Mouse (Mus musculus): ENCODE results near the gene Kcnq2. TPM values are rescaled to one million over a fixed set of nuclear protein-coding genes. Genes with fewer than 3 reads are reported as not detected.

The Kcnq2 gene
- total RNA-seq, 2 experiments from 2014 or later = 213 to 234 TPM

DNA sequence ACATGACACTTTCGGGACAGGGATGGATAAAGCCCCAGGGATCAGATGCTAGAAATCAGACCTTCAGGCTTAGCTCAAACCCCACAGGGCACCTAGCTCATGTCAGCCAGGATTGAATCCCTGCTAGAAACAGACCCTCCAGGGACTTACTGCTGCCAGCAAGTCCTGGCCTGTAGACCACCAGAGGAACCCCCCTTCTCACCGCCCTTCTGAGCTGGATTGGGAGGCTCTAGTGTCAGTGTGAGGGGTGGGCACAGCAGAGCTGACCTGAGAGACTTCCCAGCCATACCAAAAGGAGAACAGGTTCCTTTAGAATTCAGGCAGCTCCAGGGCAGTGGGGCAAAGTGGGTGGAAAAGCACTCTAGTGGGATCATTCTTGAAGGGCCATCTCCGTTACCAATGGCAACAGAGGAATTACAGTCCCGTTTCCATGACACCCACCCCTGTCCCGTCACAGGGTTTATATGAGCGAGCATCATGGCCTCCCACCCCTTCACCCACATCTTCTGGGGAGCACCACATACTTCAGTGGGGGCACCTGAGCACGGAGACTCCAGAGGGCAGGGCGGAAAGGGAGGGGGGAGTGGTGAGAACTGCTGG lies 21.2 kb downstream of the Kcnq2 start:
- DNase-seq (ENCODE audit: low spot score in 2 of 2) = no peak

DNA sequence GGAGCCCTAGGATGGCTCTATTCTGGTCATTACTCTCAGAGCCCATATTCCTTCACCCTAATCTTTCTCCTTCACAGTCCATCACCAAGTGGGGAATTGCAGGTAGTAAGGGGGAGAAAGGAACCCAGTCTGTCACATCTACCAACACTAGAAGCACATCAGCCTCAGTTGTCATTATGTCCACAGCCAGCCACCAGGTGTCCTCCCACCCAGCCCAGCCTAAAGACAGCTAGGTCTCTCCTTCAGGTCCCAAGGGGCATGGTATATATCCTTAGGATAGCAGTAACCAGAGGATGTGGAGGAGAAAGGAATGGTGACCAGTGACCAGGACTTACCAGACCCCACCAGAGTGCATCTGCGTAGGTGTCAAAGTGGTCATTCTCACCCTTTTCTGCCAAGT lies 23.4 kb downstream of the Kcnq2 start:
- no peak for DNase-seq (ENCODE audit: low spot score in 2 of 2)

DNA sequence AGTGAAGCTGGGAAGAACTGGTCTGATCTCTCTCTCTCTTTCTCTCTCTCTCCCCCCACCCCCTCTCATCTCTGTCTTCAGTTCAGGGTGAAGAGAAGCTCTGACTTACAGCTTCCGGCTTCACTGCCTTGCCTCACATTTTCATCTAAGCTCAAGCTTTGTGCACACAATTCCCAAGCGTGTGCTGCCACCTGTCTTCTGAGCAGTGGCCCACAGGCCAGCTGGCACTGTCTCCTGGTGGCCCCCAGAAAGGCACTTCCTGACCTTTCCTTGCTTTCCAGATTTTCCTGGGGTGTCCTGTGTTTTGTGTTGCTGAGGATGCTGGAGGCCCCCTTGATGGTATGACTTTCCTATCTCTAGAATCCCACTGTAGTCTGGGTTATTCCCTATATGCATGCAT lies 31.0 kb downstream of the Kcnq2 start:
- DNase-seq (ENCODE audit: low spot score in 2 of 2) = no peak

DNA sequence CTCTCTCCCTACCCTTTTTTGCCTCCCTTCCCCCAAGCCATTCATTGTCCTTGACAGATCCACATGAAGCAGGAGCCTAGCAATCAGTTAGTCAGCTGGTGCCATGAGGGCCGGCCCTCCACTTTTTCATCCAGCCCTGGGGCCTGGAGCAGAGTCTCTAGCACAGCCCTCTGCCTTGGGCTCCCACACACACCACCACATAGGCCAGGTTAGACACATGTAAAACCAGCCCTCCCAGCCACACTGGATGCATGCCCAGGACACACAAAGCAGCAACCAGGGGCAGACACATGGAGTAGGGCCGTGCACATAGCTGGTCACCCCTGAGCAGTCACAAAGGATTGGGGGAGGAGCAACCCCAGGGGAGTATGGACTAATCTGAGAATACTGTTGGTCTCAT lies 32.9 kb downstream of the Kcnq2 start:
- no peak for DNase-seq (ENCODE audit: low spot score in 2 of 2)

DNA sequence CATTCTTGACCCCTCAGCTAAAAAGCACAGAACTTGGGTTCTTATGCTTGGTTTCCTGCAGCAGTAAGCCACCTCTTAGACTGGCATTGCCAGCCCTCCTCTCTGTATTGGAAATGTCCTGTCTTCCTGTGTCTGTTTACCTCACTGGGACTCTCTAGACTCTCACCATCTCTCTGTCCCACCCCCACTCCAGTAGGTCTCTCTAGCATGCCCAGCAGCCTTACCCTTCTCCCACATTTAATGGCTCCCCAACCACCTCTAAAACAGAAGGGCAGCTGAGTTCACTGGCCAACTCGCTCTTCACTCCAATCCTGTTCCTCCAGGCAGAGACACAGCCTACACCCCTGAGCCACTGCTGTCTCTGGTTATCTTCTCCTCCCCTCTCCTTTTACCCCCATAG lies 33.5 kb downstream of the Kcnq2 start:
- DNase-seq (ENCODE audit: low spot score in 2 of 2) = no peak

DNA sequence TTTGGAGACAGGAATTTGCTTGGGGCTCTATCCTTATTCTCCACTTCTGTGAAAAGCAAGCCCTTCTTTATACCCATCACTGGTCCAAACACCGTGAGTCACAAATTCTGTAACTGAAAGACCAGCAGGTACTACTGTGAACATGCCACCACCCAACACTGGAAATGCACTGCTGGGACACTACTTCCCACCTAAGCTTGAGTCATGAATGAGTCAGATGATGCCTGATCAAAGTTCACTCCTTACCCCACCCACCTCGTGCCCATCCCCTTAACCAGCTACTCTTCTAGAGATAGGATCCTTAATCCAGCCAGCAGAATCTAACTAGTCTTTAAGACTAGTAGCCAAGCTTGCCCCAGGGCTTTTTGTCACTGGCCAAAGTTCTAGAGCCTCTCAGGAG lies 35.0 kb downstream of the Kcnq2 start:
- DNase-seq (ENCODE audit: low spot score in 2 of 2) = no peak

DNA sequence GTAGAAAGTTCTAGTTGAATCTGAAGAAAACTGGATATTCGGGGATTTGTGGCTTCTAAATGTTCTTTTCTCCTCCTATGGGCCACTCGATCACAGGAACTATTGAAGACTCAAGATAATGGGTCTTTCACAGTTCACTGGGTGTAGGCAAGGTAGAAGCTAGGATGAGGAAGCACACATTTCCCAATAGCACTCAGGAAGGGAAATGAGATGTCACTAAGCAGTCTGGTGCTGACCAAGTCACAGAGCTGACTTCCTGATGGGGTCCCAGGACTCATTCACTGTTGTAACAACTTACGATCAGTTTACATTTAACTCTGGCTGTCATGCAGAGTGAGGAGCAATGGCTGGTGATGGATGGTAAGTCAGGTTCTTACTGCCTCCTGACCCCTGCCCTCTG lies 45.0 kb downstream of the Kcnq2 start:
- DNase-seq (ENCODE audit: low spot score in 2 of 2) = no peak

DNA sequence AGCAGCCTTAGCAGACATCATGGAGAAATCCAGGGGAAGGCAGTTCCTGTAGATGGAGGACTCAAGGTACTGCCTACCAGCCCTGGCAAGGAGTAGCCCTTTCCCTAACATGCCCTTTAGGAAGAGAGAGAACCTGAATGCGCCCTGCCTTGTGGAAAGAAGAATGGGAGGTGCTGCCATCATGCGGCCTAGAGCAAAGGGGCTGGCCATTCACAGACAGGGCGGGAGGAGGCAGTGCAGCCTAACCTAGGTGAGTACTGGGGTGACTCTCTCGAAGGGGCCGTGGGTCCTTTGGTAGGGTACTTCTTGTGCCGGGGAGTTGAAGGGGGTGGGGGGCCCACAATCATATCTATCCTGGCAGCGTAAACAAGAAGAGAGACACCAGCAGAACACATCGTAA lies 50.1 kb downstream of the Kcnq2 start:
- DNase-seq (ENCODE audit: low spot score in 2 of 2) = no peak

DNA sequence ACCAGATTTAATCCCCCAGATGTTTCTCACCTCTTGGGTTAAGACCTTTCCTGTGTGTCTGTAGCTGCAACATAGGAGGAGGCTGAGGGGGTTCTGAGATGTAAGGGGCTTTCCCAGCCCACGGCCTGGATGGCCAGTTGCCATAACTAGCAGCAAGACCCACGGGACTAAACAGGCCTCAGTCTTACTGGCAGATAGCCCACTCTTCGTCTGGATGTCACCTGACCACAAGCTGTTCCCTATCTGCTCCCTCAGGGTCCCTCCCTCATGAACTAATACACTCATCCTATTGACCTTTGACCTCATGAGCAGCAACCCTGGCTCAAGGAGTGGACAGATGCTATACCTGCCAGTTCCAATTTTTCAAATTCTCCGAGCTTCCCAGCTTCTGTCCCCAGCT lies 51.2 kb downstream of the Kcnq2 start:
- DNase-seq (ENCODE audit: low spot score in 2 of 2) = no peak

DNA sequence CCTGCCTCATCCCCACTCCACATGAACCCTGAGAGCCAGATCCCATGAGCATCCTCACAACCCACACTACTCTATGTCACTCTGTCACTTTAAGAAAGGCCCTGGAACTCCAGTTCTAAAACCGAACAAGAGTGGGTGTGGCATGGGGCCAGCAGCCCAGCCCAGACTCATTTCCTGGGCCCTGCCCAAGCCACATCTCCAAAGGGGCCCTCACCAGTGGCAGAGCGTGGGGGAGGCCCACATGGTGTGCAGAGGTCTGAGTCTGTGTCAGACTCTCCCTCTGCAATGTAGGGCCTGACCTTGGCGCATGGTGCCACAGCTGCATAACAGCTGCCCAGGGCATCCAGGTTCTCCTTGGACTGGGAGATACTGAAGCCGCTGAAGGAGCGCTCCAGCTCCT lies 54.2 kb downstream of the Kcnq2 start:
- no peak for DNase-seq (ENCODE audit: low spot score in 2 of 2)

DNA sequence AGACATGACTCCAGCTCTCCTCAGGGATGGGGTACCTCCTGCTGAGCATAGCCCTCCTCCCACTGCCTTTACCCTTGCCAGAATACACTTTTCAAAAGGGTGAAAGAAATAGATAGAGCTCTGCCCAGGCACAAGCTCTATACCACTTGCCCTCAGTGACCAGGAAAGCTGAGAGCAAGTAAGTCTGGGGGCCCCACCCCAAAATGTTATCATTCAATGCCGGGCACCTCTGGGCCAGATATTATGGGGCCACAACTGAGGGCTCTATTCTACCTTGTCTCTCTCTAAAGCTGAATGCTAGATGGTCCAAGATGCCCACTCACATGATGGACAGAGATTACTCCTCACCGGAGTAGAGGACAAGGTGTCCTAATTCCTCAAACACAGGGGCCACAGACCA lies 55.6 kb downstream of the Kcnq2 start:
- DNase-seq (ENCODE audit: low spot score in 2 of 2) = no peak

DNA sequence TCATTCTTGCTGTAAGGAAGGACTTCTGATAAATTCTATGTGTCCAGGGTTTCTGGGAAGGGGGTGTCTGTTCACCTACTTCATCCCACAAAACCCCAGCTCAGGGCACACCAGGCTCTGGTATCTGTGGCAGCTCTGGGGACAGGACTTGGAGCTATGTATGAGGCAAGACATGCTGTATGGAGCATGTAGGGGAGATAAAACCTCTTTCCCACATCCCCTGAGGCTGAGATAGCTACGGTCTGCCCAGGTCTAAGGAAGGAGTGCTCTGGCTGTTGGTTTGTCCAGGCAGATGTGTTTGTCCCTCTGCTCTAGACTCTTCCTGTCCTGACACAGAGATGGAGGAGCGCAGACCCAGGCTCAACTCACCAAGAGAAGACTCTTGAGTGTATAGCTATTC lies 56.2 kb downstream of the Kcnq2 start:
- DNase-seq (ENCODE audit: low spot score in 2 of 2) = no peak

DNA sequence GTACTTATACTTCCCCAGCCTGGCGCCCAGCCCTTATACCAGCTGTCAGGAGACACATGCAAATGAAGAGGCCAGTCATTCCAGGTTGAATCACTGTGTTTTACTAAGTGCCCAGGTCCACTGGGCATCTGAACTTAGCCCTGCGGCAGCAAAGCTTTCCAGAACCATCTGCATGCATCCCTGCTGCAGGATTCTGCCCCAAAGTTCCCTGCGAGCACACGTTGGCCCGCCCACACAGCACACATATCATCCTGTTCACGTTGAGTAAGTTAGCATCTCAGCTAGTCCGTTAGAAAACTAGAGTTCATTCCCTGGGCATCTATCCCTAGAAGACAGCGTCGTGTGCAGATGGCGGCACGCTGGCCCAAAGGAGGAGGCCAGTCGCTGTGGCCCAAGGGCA lies 59.6 kb downstream of the Kcnq2 start:
- no peak for DNase-seq (ENCODE audit: low spot score in 2 of 2)

DNA sequence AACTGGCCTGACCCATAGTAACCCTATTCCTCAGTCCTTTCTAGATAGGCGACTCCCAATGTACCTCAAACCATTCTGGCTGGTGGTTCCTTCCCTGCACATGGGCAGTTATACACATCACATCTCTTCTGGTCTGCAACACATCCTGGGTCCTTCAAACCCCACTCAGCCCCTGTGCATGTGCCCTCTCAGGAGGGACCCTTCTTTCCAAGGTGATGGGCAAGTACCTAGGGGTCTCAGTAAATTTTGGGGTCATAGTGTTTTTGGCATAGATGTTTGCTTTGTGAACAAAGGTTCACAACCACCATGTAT lies 62.7 kb downstream of the Kcnq2 start:
- no peak for DNase-seq (ENCODE audit: low spot score in 2 of 2)

DNA sequence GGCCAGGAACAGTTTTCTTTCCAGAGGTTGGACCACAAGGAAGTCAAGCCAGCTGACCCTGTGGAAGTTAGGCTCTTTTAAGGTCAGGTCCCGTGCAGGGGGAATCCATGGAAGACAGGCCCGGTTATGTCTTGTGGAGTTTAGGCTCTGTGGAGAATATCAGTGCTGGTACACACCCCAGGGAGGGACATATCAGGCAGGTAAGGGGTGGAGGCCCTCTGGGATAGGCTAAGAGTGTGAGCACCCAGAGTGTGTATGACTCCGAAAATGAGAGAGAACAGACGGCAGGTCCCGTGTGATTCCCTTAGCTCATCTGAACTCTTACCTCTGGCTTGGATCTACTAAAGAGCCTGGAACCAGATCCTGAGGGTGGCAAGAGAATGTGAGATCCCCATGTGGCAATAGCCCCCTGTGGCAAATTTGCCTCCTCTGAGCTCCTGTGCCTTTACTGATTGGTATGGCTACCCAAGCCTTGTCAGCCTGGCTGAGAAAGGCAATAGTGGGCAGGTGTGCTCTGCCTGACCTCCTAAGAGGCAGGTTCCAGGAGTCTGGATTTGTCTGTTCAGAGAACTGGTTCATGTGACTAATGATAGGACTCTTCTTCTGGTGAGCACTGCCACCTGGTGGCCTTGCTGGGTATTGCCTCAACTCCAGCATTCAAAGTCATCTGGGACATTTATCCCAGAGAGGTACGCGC lies 63.2 kb downstream of the Kcnq2 start:
- peak; percentile 91 to 94 for DNase-seq (ENCODE audit: low spot score in 2 of 2)

DNA sequence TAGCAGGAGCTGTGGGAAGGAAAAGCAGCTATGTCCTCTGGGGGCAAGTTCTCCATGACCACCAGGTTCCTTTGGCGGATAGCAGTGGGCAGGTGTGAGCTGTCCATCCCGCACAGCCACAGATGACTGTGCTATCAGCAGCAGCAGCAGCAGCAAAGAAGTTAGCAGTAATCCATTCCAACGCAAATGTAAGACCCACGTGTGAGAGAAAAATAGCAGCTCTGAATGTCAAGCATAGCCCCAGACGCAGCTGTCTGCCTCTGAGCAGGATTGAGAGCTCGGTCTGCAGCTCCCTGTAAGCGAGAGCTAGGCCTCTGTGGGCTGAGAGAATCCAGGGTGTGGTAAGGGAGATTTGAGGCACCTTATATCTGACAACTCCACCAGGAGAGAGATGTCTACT lies 65.0 kb downstream of the Kcnq2 start:
- peak in 1 of 2 experiments; percentile 40 for DNase-seq (ENCODE audit: low spot score in 2 of 2)

DNA sequence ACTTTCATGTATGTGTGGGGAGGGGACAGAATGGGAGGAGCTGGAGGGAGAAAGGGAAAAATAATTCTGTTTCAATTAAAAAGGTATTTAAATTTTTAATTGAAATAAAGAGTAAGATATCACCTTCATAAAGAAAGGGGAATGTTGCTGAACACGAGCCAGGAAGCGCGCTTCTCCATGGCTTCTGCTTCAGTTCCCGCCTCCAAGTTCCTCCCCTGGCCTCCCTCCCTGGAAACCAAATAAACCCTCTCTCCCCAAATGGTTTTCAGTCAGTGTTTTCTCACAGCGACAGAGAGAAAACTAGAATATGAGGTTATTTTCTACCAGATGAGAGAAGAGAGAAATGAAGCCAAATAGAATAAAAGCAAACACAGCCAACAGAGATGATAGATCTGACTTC lies 66.6 kb downstream of the Kcnq2 start:
- DNase-seq (ENCODE audit: low spot score in 2 of 2) = no peak

DNA sequence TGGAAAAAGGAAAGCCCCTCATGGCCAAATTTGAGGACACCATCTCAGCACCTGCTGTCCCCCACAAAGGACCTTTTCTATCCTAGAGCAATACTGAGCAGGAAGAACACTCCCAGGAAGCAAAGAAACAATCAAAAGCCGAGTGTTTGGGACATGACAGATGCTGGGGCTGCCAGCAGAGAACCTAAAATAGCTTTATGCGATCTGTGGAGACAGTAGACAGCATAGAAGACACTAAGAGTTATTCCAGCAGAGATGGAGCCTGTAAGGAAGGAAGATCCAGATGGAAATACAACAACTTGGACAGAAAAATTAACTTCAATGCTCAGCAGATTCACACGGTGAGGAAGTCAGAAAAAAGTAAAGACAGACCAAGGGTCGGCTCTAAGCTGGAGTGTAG lies 69.3 kb downstream of the Kcnq2 start:
- no peak for DNase-seq (ENCODE audit: low spot score in 2 of 2)

DNA sequence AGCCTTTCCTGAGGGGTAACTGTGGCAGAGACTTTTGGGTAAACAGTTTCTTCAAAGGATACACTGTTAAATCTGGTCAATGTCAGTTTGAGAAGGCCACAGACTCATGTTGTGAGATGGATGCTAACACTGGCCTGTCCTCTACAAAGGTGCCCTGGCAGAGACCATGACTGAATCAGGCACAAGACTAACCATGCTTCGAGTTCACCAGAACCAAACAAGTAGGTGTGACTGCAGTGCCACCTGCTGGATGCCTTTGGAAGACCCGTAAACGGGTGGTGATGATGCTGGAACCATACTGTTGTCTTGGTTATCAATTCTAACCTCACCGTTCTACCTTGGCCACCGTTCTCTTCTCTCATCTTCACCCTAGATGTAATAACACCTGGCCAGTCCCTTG lies 75.0 kb downstream of the Kcnq2 start:
- DNase-seq (ENCODE audit: low spot score in 2 of 2) = peak; percentile 90 to 95

DNA sequence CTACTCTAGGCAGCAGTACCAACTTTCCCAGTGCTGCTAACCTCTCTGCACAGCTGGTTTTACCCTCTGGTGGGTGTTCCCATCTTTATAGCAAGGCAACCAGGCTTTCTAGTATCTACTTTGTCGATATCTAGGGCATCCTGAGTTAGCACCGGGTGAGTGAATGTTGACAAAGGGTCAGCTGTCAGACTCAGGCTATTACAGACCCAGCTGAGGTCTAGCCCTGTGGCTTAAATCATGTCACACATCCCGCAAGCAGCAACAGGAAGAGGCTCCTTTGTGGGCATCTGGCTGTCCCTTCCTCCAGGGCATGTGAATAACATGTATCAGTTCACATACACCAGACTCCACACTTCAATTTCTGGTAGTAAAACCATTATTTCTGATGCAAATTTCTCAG lies 76.9 kb downstream of the Kcnq2 start:
- DNase-seq (ENCODE audit: low spot score in 2 of 2) = no peak

DNA sequence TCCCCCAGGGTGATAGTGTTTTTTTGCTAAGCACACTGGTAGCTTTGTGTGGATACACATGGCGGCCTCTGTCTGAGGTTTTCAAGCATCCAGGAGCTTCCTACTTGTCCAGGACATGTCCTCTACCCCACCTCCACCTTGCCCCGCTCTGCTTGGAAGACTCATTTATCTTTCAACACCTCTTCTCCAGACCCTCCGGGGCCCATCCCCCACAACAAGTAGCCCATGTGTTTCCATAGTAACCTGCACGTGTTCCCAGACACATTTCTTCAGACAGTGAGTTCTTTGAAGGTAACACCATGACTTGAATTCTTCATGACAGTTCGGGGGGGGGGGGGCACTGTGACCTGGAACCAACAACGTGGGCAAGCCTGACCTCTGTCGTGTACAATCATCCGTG lies 77.8 kb downstream of the Kcnq2 start:
- no peak for DNase-seq (ENCODE audit: low spot score in 2 of 2)

DNA sequence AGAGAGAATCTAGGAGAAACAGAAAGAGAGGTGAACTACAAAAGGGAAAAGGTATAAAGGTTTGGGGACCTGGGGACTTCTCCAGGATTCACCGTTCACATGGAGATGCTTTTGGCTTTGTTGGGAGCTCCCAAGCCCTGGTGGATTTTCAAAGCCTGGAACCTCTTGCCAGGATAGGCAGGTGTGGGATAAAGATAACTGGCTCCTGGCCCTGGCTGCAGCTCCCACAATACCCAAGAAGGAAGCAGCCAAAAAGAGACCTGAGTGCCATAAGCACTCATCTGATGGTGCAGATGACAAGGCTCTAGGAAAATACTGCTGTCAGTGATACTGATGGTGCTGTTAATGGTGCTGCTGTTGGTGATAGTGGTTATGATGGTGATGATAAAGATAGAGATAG lies 82.9 kb downstream of the Kcnq2 start:
- DNase-seq (ENCODE audit: low spot score in 2 of 2) = no peak

DNA sequence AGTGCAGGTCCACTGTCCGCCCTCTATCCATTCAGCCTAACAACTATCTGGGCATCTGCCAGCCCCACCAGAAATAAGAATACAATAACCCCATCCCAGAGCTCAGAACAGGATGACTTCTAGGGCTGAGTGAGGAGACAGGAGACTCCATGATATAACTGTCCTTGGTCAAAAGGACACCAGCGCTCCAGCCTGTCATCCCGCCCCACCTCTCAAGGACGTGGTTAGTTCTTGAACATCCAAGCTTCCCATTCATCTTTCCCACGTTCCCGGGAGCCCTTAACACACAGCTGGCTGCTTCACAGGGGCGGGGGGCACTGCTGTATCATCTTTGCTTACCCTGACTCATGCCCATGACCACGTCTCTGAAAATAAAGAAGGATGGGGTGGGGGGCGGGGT lies 86.1 kb downstream of the Kcnq2 start:
- no peak for DNase-seq (ENCODE audit: low spot score in 2 of 2)
